Mouse (Mus musculus): Measurements from ENCODE around the gene Coro2a. TPM values are rescaled to one million over a fixed set of nuclear protein-coding genes. Genes with fewer than 3 reads are reported as not detected.

Coro2a gene
- polyA plus RNA-seq, 1 experiment: 312 TPM

DNA sequence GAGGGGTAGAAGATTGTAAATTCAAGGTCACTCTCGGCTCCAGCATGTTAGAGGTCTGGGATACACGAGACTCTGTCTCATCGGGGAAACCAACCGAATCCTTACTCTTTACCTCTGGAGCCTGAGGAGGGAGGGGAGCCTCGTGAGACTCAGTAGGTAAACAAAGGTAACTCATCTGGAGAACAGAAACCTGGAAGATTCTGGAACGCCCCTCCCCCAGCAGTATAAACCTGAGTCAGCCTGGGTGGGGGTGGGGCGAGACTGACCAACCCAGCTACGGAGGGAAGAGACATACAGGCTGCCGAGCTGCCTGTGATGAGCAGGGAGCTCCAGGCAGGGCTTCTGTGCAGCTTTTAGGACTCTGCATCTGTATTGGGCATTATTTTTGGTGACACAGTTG is 26.9 kb upstream of the Coro2a start:
- Histone ChIP-seq H3K4me3 (ENCODE audit: low read depth, low read length) (no peak overlapping the region), H3K4me1 (ENCODE audit: control insufficient read depth, insufficient read depth, insufficient read length, low read length) (peaks cover 13% of the 10 kb centered on the region), H3K27me3 (ENCODE audit: control insufficient read depth, insufficient read depth, low read length) (no peaks in the 10 kb centered on the region), H3K36me3 (ENCODE audit: control insufficient read depth, insufficient read depth, low read length) (no peaks in the 10 kb centered on the region; the same call in 1 of the 2 replicates), H3K27ac (ENCODE audit: insufficient read depth, low read depth, low read length) (no peak overlapping the region)
- TF ChIP-seq CTCF (IDR thresholded peaks at IDR 0.05; ENCODE audit: extremely low read depth, insufficient read length, insufficient replicate concordance, low read depth, low read length): no peak
- 37% methylated on average over 9 of the region's 9 CpGs for WGBS

DNA sequence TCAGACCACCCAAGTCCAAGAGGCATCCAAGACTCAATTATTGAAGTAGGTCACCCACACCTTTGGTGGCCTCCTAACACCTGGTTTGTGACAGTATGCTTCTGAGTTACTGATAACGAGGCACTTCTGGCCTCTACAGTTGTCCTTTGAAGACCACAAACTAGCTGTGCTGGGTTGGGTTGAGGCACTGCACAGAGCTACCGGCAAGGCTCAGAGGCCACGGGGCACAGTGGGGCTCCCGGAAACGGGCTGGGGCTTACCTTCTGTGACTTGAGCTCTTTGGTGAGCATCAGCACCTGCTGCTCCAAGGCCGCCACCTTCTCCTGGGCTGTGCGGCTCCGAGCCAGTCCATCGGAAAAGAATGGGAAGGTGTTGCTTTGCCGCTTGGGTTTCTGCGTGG is 26.1 kb upstream of the Coro2a start:
- no peak overlapping the region for H3K27ac ChIP-seq (ENCODE audit: insufficient read depth, low read depth, low read length)
- 81% methylated on average over 11 of the region's 11 CpGs for WGBS

DNA sequence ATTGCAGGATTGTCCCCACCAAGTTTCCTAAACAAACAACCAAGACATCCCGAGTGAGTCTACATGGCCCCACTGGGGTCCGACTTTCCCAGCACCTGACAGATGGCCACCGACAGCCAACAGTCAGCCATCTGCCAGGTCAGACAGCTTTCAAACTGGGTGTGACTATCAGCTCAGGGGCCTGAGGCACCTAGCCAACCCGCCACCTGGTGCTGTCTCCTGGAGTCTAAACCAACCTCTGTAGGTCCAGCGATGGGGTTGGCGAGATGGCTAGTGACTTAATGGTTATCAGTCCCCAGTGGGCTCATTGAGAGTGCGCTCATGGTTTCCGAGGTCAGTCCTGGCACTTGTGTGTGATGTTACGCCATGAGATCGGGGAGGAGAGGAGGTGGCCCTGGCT is 23.1 kb upstream of the Coro2a start:
- no peaks in the 10 kb centered on the region for H3K27me3 ChIP-seq (ENCODE audit: control insufficient read depth, insufficient read depth, low read length)
- WGBS: 54% methylated on average over 10 of the region's 10 CpGs

More for the DNA sequence above, 26.1 kb upstream of the Coro2a start:
- Histone ChIP-seq H3K27me3 (ENCODE audit: control insufficient read depth, insufficient read depth, low read length) (no peaks in the 10 kb centered on the region), H3K4me3 (ENCODE audit: low read depth, low read length) (no peak overlapping the region), H3K4me1 (ENCODE audit: control insufficient read depth, insufficient read depth, insufficient read length, low read length) (peaks cover 11% of the 10 kb centered on the region), H3K36me3 (ENCODE audit: control insufficient read depth, insufficient read depth, low read length) (no peaks in the 10 kb centered on the region; the same call in 1 of the 2 replicates)
- TF ChIP-seq POLR2A (IDR thresholded peaks at IDR 0.05; ENCODE audit: low read depth, low read length) (no peak), CTCF (IDR thresholded peaks at IDR 0.05; ENCODE audit: extremely low read depth, insufficient read length, insufficient replicate concordance, low read depth, low read length) (no peak)

DNA sequence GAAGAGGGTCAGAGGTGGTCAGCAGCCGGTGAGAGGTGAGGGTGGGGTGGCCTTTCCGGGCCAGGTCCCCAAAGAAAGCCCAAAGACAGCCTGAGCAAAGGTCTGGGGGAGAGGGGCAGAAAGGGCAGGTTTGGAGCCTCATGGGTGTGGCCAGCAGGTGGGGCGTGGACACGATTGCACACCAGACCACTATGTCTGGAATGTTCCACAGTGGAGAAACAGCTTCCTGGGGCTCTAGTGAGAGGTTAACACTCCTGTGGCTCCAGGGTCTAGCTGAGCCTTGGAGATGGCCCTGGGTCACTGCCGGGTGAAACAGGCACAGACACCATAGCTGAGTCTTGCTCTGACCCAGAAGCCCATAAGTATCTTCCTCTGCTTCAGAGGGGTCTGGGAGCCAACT is 21.0 kb upstream of the Coro2a start:
- WGBS: 63% methylated on average over 5 of the region's 5 CpGs
- no peak for TF ChIP-seq POLR2A (IDR thresholded peaks at IDR 0.05; ENCODE audit: low read depth, low read length)
- TF ChIP-seq CTCF (IDR thresholded peaks at IDR 0.05; ENCODE audit: extremely low read depth, insufficient read length, insufficient replicate concordance, low read depth, low read length): no peak
- Histone ChIP-seq H3K27ac (ENCODE audit: insufficient read depth, low read depth, low read length) (no peak overlapping the region), H3K4me1 (ENCODE audit: control insufficient read depth, insufficient read depth, insufficient read length, low read length) (peaks cover 5% of the 10 kb centered on the region; the same call in 1 of the 2 replicates), H3K4me3 (ENCODE audit: low read depth, low read length) (no peak overlapping the region), H3K36me3 (ENCODE audit: control insufficient read depth, insufficient read depth, low read length) (no peaks in the 10 kb centered on the region), H3K27me3 (ENCODE audit: control insufficient read depth, insufficient read depth, low read length) (no peaks in the 10 kb centered on the region)

More for the DNA sequence above, 23.1 kb upstream of the Coro2a start:
- H3K27ac ChIP-seq (ENCODE audit: insufficient read depth, low read depth, low read length): no peak overlapping the region
- H3K4me1 ChIP-seq (ENCODE audit: control insufficient read depth, insufficient read depth, insufficient read length, low read length): peaks cover 15% of the 10 kb centered on the region
- no peak overlapping the region for H3K4me3 ChIP-seq (ENCODE audit: low read depth, low read length)
- H3K36me3 ChIP-seq (ENCODE audit: control insufficient read depth, insufficient read depth, low read length): no peaks in the 10 kb centered on the region; the same call in 1 of the 2 replicates
- no peak for TF ChIP-seq POLR2A (IDR thresholded peaks at IDR 0.05; ENCODE audit: low read depth, low read length)
- TF ChIP-seq CTCF (IDR thresholded peaks at IDR 0.05; ENCODE audit: extremely low read depth, insufficient read length, insufficient replicate concordance, low read depth, low read length): no peak

DNA sequence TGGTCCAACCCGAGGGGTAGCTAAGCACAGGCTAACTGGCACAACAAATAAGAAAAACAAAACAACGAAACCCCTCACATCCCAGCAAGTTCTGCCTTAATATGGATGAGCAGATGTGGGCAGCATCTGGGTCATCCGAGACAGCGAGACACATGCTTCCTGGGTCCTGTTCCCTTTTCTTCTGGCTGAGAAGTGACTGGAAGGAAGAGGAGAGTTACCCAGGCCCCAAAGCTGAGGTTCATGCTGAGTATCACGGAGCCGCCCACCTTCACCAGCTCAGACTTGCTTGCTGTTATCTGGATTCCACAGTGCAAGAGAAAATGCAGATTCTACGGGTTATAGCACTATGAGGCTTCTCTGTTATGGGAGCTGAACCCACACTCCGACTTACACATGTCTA is 18.9 kb upstream of the Coro2a start:
- WGBS: 85% methylated on average over 8 of the region's 8 CpGs
- peaks cover 5% of the 10 kb centered on the region; the same call in 1 of the 2 replicates for H3K4me1 ChIP-seq (ENCODE audit: control insufficient read depth, insufficient read depth, insufficient read length, low read length)
- no peaks in the 10 kb centered on the region for H3K27me3 ChIP-seq (ENCODE audit: control insufficient read depth, insufficient read depth, low read length)
- H3K27ac ChIP-seq (ENCODE audit: insufficient read depth, low read depth, low read length): no peak overlapping the region
- no peaks in the 10 kb centered on the region for H3K36me3 ChIP-seq (ENCODE audit: control insufficient read depth, insufficient read depth, low read length)
- no peak overlapping the region for H3K4me3 ChIP-seq (ENCODE audit: low read depth, low read length)
- TF ChIP-seq POLR2A (IDR thresholded peaks at IDR 0.05; ENCODE audit: low read depth, low read length): no peak
- no peak for TF ChIP-seq CTCF (IDR thresholded peaks at IDR 0.05; ENCODE audit: extremely low read depth, insufficient read length, insufficient replicate concordance, low read depth, low read length)

DNA sequence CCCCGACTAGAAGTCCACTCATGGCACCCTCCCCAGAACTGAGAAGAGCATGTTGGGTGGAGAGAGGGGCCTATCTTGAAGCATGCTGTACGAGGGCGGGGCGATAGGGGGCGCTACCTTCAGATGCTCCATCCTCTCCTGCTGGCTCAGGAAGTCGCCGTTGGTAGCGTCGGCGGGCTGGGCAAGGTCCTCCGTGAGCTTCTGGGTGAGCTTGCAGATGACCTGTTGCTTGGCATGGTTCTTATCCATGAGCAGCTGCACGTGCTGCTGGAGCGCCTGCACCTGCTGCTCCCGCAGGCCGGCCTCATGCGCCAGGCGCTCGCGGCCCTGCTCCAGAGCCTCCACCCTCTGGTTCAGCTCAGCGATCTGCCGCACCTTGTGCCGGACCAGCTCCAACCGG is 18.3 kb upstream of the Coro2a start:
- TF ChIP-seq POLR2A (IDR thresholded peaks at IDR 0.05; ENCODE audit: low read depth, low read length): no peak
- peak; percentile 57; the same call in 1 of the 2 replicates for TF ChIP-seq CTCF (IDR thresholded peaks at IDR 0.05; ENCODE audit: extremely low read depth, insufficient read length, insufficient replicate concordance, low read depth, low read length)
- Histone ChIP-seq H3K27ac (ENCODE audit: insufficient read depth, low read depth, low read length) (no peak overlapping the region), H3K4me1 (ENCODE audit: control insufficient read depth, insufficient read depth, insufficient read length, low read length) (peaks cover 5% of the 10 kb centered on the region; the same call in 1 of the 2 replicates), H3K4me3 (ENCODE audit: low read depth, low read length) (no peak overlapping the region), H3K36me3 (ENCODE audit: control insufficient read depth, insufficient read depth, low read length) (peaks cover 2% of the 10 kb centered on the region; the same call in 1 of the 2 replicates), H3K27me3 (ENCODE audit: control insufficient read depth, insufficient read depth, low read length) (no peaks in the 10 kb centered on the region)
- whole genome bisulfite sequencing: 13% methylated on average over 23 of the region's 23 CpGs

DNA sequence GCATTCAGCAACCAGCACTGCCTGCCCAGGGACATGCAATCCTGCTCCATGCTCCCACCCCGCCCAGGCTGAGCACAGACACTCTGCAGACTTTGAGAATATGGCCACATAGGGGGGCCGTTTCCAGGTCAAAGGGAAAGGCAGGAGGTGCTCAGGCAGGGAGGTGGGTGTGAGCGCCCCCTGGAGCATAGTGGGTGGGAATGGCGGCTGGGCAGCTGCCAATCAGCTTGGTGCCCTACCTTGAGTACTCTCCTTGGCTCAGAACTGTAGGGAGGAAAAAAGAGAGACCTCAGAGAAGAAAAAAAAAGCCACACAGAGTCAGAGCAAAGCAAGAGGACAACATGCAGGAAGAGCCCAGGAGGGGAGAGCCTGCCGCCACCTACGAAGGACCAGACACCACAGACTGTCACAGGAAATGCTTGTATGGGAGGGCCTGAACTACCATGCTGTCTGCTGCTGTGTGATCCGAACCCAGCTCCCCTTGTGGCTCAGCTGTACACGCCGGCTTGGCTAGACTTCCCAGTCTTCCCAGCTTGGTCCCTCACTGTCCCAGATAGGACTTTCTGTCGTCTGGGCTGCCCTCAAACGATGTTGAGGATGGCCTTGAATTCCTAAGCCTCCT is 16.3 kb upstream of the Coro2a start:
- no peaks in the 10 kb centered on the region for H3K27me3 ChIP-seq (ENCODE audit: control insufficient read depth, insufficient read depth, low read length)
- 78% methylated on average over 11 of the region's 11 CpGs for WGBS

More for the DNA sequence above, 16.3 kb upstream of the Coro2a start:
- H3K4me3 ChIP-seq (ENCODE audit: low read depth, low read length): no peak overlapping the region
- peaks cover 5% of the 10 kb centered on the region; the same call in 1 of the 2 replicates for H3K4me1 ChIP-seq (ENCODE audit: control insufficient read depth, insufficient read depth, insufficient read length, low read length)
- H3K36me3 ChIP-seq (ENCODE audit: control insufficient read depth, insufficient read depth, low read length): peaks cover 2% of the 10 kb centered on the region; the same call in 1 of the 2 replicates
- TF ChIP-seq CTCF (IDR thresholded peaks at IDR 0.05; ENCODE audit: extremely low read depth, insufficient read length, insufficient replicate concordance, low read depth, low read length) (no peak), POLR2A (IDR thresholded peaks at IDR 0.05; ENCODE audit: low read depth, low read length) (no peak)
- no peak overlapping the region for H3K27ac ChIP-seq (ENCODE audit: insufficient read depth, low read depth, low read length)

All from small intestine, adult 2 months (tissue).